Mouse (Mus musculus) ES-Bruce4 (cell line): ENCODE results near the gene Slc44a4.

Experiments
- CTCF ChIP-seq: IDR thresholded peaks from one replicate; pipeline ENCODE4 v1.8.1; 2011; ENCODE audit warnings: low read depth, low read length
- EP300 ChIP-seq: IDR thresholded peaks from 2 replicates; pipeline ENCODE4 v1.6.1; 2011; ENCODE audit warnings: low read depth, low read length; ENCODE audit not compliant: insufficient read depth

- TF ChIP-seq CTCF: no peak
- no peak for TF ChIP-seq EP300
Observed at GRCm38 (mm10) chr17:34917188-34917587, 2.9 kb downstream of the Slc44a4 start.
